In genomic region chr12:90729648-90730047, GRCm38 (mm10) we compare ENCODE assay signal across 9 mouse cellular contexts. TPM values are rescaled to one million over a fixed set of nuclear protein-coding genes. Genes with fewer than 3 reads are reported as not detected.
DNase-seq lines count a peak whose midpoint lies in the region; ATAC-seq and TF ChIP-seq lines count a peak whose summit lies in the region.
"Had no signal": no experiment of that assay in that cellular context is flagged by ENCODE, and none has a peak within 500 bp of the region (broad histone marks: within the 10 kb centered on the region; RNA-seq: fewer than 3 reads in every experiment).

No protein-coding gene starts in this region.

- no peaks in the 10 kb centered on the region for H3K27me3 ChIP-seq in heart, adult 2 months (ENCODE audit: control insufficient read depth, insufficient read depth, low read length)
- H3K27me3 ChIP-seq in G1E (ENCODE audit: insufficient read depth, low read length): no peaks in the 10 kb centered on the region; the same call in 1 of the 2 replicates
- H3K27me3 ChIP-seq in midbrain, postnatal 0 days (ENCODE audit: insufficient read depth, low read length): no peaks in the 10 kb centered on the region
- H3K27me3 ChIP-seq: liver, embryonic 15.5 days had no signal

- no peak for TF ChIP-seq POLR2A in heart, adult 2 months (IDR thresholded peaks at IDR 0.05; ENCODE audit: insufficient read depth, low read depth, low read length)

- no peak overlapping the region for H3K4me3 ChIP-seq in heart, adult 2 months
- no peak overlapping the region for H3K4me3 ChIP-seq in G1E (ENCODE audit: low read depth, low read length)
- no peak overlapping the region for H3K4me3 ChIP-seq in midbrain, postnatal 0 days (ENCODE audit: low read depth, low read length)
- H3K4me3 ChIP-seq: liver, embryonic 15.5 days had no signal

- intact Hi-C loops in heart, adult 2 months (cut with DNase I): loop anchor here (1.0 to 10.0 kb wide), 3 partner anchors 165 to 585 kb away; no protein-coding TSS in a partner anchor
- intact Hi-C loops in heart, postnatal 25 days (cut with DNase I): loop anchor here (1.0 kb wide), 1 partner anchor 585 kb away; no protein-coding TSS in a partner anchor
- intact Hi-C loops in gastrocnemius, postnatal 14 days (cut with DNase I; ENCODE audit: low total_unique reads): no loop called here

- TF ChIP-seq CTCF in heart, adult 2 months (IDR thresholded peaks at IDR 0.05): peak; percentile 86
- TF ChIP-seq CTCF in G1E (IDR thresholded peaks at IDR 0.05; ENCODE audit: low read depth, low read length): peak; percentile 93
- TF ChIP-seq CTCF in midbrain, postnatal 0 days (IDR thresholded peaks at IDR 0.05): peak; percentile 64

- DNase-seq in heart, adult 2 months: peak; percentile 41 to 67
- DNase-seq in heart, postnatal 25 days (ENCODE audit: low spot score): no peak
- no peak for DNase-seq in G1E (ENCODE audit: low spot score)
- peak; percentile 64 to 65 for DNase-seq in cerebellum, adult 18-20 months
- DNase-seq in gastrocnemius, postnatal 14 days: peak; percentile 49
- peak; percentile 12 for DNase-seq in left cerebral cortex, adult 11 months (ENCODE audit: low spot score)
- DNase-seq in midbrain, postnatal 0 days (ENCODE audit: low spot score): peak; percentile 41
- DNase-seq in testis, postnatal 14 days (ENCODE audit: low spot score): peak; percentile 65

- H3K9ac ChIP-seq in heart, adult 2 months (ENCODE audit: low read depth, low read length): no peak overlapping the region
- no peak overlapping the region for H3K9ac ChIP-seq in midbrain, postnatal 0 days (replicated peaks; ENCODE audit: low read length, poor library complexity, severe bottlenecking)
- H3K9ac ChIP-seq: liver, embryonic 15.5 days had no signal

- no peak overlapping the region for H3K4me2 ChIP-seq in midbrain, postnatal 0 days (ENCODE audit: low read depth, low read length, poor library complexity, severe bottlenecking)
- H3K4me2 ChIP-seq: liver, embryonic 15.5 days had no signal

- WGBS in heart, adult 2 months: 37% methylated on average over 10 of the region's 10 CpGs
- 52% methylated on average over 10 of the region's 10 CpGs for WGBS in midbrain, postnatal 0 days

- peak; percentile 28; the same call in 1 of the 2 replicates for ATAC-seq in G1E (ENCODE audit: extremely low read depth, insufficient number of reproducible peaks, low FRiP score, poor library complexity, severe bottlenecking)
- ATAC-seq in midbrain, postnatal 0 days (ENCODE audit: low FRiP score): no peak

- TF ChIP-seq EP300 in heart, adult 2 months (IDR thresholded peaks at IDR 0.05; ENCODE audit: insufficient read depth, low read depth, low read length): no peak

- H3K36me3 ChIP-seq in heart, adult 2 months (ENCODE audit: control insufficient read depth, insufficient read depth, low read length): no peaks in the 10 kb centered on the region
- H3K36me3 ChIP-seq in G1E (replicated peaks): no peaks in the 10 kb centered on the region
- H3K36me3 ChIP-seq in midbrain, postnatal 0 days (ENCODE audit: insufficient read depth, low read length): no peaks in the 10 kb centered on the region
- H3K36me3 ChIP-seq: liver, embryonic 15.5 days had no signal

- no peak overlapping the region for H3K27ac ChIP-seq in heart, adult 2 months
- H3K27ac ChIP-seq in midbrain, postnatal 0 days (ENCODE audit: low read depth, low read length): no peak overlapping the region
- H3K27ac ChIP-seq: liver, embryonic 15.5 days had no signal

- H3K4me1 ChIP-seq in heart, adult 2 months (ENCODE audit: control insufficient read depth, insufficient read depth, low read length): no peaks in the 10 kb centered on the region
- H3K4me1 ChIP-seq in G1E (ENCODE audit: insufficient read depth, low read depth, low read length): peaks cover 4% of the 10 kb centered on the region; the same call in 1 of the 2 replicates
- no peaks in the 10 kb centered on the region for H3K4me1 ChIP-seq in midbrain, postnatal 0 days (ENCODE audit: insufficient read depth, low read length)
- H3K4me1 ChIP-seq: liver, embryonic 15.5 days had no signal

- H3K79me2 ChIP-seq in heart, adult 2 months (replicated peaks; ENCODE audit: control insufficient read depth, insufficient read depth, low read length): no peaks in the 10 kb centered on the region

- H3K9me3 ChIP-seq in G1E (replicated peaks): no peaks in the 10 kb centered on the region
- no peaks in the 10 kb centered on the region for H3K9me3 ChIP-seq in midbrain, postnatal 0 days (ENCODE audit: low read length)
- H3K9me3 ChIP-seq: liver, embryonic 15.5 days had no signal

RNA-seq across cellular contexts. Expression of gene Dio2, which starts 8.6 kb away (rescaled TPM):
- 1 to 10 TPM; 1.3 to 1.5 TPM for total RNA-seq in heart, adult 2 months (2021)
- 0.82 and 1.3 TPM in 2 replicates for polyA plus RNA-seq in heart, adult 2 months (2012; rRNA removed)
- total RNA-seq in heart, postnatal 25 days (2021): 1 to 10 TPM in 1 of 2 experiments, under 1 TPM in 1; 0.87 to 1.2 TPM
- total RNA-seq in G1E (2014; fragmentation: Nextera tagmentation) (not detected in 2 replicates), G1E (2017) (under 0.01 and 0.16 TPM in 2 replicates)
- not detected in 2 replicates for polyA plus RNA-seq in G1E (2012)
- total RNA-seq in gastrocnemius, postnatal 14 days (2021): 1 to 10 TPM in 1 of 2 experiments, under 1 TPM in 1; 0.80 to 1.8 TPM
- 0.57 and 0.82 TPM in 2 replicates for total RNA-seq in midbrain, postnatal 0 days (2014; rRNA removed)
- polyA plus RNA-seq in midbrain, postnatal 0 days (2015; fragmentation: Nextera tagmentation; extraction: Ambion mirVana): 0.17 and 0.25 TPM in 2 replicates

Comparison
In these comparisons a context has a peak if more than half of its experiments do, and no peak if none do; other contexts are left out.
1. DNase-seq: peak in heart, adult 2 months (2 of 2), cerebellum, adult 18-20 months (2 of 2), gastrocnemius, postnatal 14 days (single experiment), left cerebral cortex, adult 11 months (single experiment), midbrain, postnatal 0 days (single experiment) and testis, postnatal 14 days (single experiment); none in heart, postnatal 25 days (single experiment) and G1E (single experiment).
2. Peak in every context shown above with its lines, with median percentiles within 50 percentile points of each other: CTCF ChIP-seq.